Mouse (Mus musculus) forebrain, embryonic 10.5 days (tissue): ENCODE data around the gene Gfi1. TPM values are rescaled to one million over a fixed set of nuclear protein-coding genes. Genes with fewer than 3 reads are reported as not detected.
A peak's percentile ranks its signal among the peaks of the same experiment; 100 is the strongest.

Experiments
- DNase-seq: peaks from one replicate; pipeline ENCODE4 v3.0.0-alpha.2; 2017; ENCODE audit warnings: low spot score; ENCODE audit errors: extremely low spot score
- H3K27ac ChIP-seq: fragments of 300-500 bp; sonication (generic); 2 replicates; pipeline ENCODE4 v1.5.1; 2016; ENCODE audit warnings: mild to moderate bottlenecking
- H3K27me3 ChIP-seq: fragments of 300-500 bp; sonication (generic); 2 replicates; pipeline ENCODE4 v1.6.1; 2016; ENCODE audit warnings: mild to moderate bottlenecking; ENCODE audit not compliant: poor library complexity, severe bottlenecking
- H3K36me3 ChIP-seq: fragments of 300-500 bp; sonication (generic); replicated peaks from 2 replicates; pipeline ENCODE4 v1.6.1; 2016; ENCODE audit warnings: mild to moderate bottlenecking, moderate library complexity
- H3K4me1 ChIP-seq: fragments of 300-500 bp; sonication (generic); 2 replicates; pipeline ENCODE4 v1.6.1; 2016
- H3K4me3 ChIP-seq: fragments of 300-500 bp; sonication (generic); 2 replicates; pipeline ENCODE4 v1.5.1; 2016; ENCODE audit warnings: mild to moderate bottlenecking, moderate library complexity
- H3K9me3 ChIP-seq: fragments of 300-500 bp; sonication (generic); 2 replicates; pipeline ENCODE4 v1.6.1; 2016; ENCODE audit warnings: mild to moderate bottlenecking, moderate library complexity
- WGBS: fragments of 180-500 bp; shearing (Covaris S2); methylation state at CpG from one replicate; pipeline ENCODE4 v1.1.7; 2016; 5-methylcytosine and 5-hydroxymethylcytosine counted together
- polyA plus RNA-seq: library from polyadenylated mRNA; unstranded; fragments of >200 nt; fragmentation: Nextera tagmentation; extraction: Ambion mirVana; gene quantifications from 2 replicates; pipeline ENCODE4 v1.2.1, GENCODE M21; 2016

The Gfi1 gene
- polyA plus RNA-seq = not detected in 2 replicates

GRCm38 (mm10) chr5:107725435-107726261, at the start of gene Gfi1:
Gene Gfi1 (minus strand): TSS chr5:107726036.
- Histone ChIP-seq H3K27ac (no peak within 1 kb of the TSS), H3K4me3 (peak within 1 kb of the TSS; percentile 41), H3K36me3 (no peaks in the 10 kb centered on the region), H3K27me3 (peaks cover 100% of the 10 kb centered on the region), H3K4me1 (peaks cover 55% of the 10 kb centered on the region), H3K9me3 (no peaks in the 10 kb centered on the region)
- WGBS = under 1% methylated on average over 41 of the region's 41 CpGs
- peak; percentile 43 for DNase-seq

DNA sequence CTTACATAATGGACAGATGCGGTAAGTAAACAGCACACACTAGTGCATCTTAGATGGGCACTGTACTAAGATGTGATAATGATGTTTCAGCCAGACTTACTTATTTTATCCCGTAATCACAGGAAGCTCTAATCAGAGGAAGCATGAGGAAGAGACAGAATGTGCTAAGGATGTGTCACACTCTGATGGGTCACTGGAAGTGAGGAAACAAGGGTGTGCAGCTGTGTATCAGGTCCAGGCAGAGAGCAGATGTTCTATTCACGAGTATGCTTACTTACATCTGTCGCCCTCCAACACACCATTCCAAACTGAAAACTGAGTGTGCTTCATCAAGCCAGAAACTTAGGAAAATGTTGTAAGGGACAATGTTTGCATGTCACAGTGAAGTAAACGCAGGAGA, 46.2 kb upstream of the Gfi1 start:
- Histone ChIP-seq H3K4me3 (no peak overlapping the region), H3K4me1 (no peaks in the 10 kb centered on the region), H3K9me3 (peaks cover 8% of the 10 kb centered on the region), H3K36me3 (peaks cover 12% of the 10 kb centered on the region), H3K27ac (no peak overlapping the region), H3K27me3 (no peaks in the 10 kb centered on the region)
- WGBS = 93% methylated on average over 5 of the region's 5 CpGs
- DNase-seq = no peak

GRCm38 (mm10) chr5:107768224-107768623, 42.4 kb upstream of the Gfi1 start:
- Histone ChIP-seq H3K4me3 (no peak overlapping the region), H3K9me3 (peaks cover 9% of the 10 kb centered on the region), H3K36me3 (peaks cover 17% of the 10 kb centered on the region), H3K27me3 (no peaks in the 10 kb centered on the region), H3K4me1 (no peaks in the 10 kb centered on the region), H3K27ac (no peak overlapping the region)
- 93% methylated on average over 1 of the region's 1 CpGs for WGBS
- DNase-seq = no peak

- no peak for DNase-seq
- Histone ChIP-seq H3K4me3 (no peak overlapping the region), H3K9me3 (peaks cover 9% of the 10 kb centered on the region), H3K36me3 (peaks cover 17% of the 10 kb centered on the region), H3K27ac (no peak overlapping the region), H3K27me3 (no peaks in the 10 kb centered on the region), H3K4me1 (no peaks in the 10 kb centered on the region)
- 93% methylated on average over 4 of the region's 4 CpGs for WGBS
Measured at GRCm38 (mm10) chr5:107765946-107766345, 40.1 kb upstream of the Gfi1 start.

GRCm38 (mm10) chr5:107764486-107764885, 38.6 kb upstream of the Gfi1 start:
- H3K4me3 ChIP-seq = no peak overlapping the region
- peaks cover 20% of the 10 kb centered on the region for H3K36me3 ChIP-seq
- no peaks in the 10 kb centered on the region for H3K4me1 ChIP-seq
- no peak for DNase-seq
- no peaks in the 10 kb centered on the region for H3K27me3 ChIP-seq
- WGBS = 74% methylated on average over 1 of the region's 1 CpGs
- peaks cover 9% of the 10 kb centered on the region for H3K9me3 ChIP-seq
- no peak overlapping the region for H3K27ac ChIP-seq

GRCm38 (mm10) chr5:107763674-107764073, 37.8 kb upstream of the Gfi1 start:
- H3K4me3 ChIP-seq = no peak overlapping the region
- peaks cover 20% of the 10 kb centered on the region for H3K36me3 ChIP-seq
- DNase-seq = no peak
- H3K4me1 ChIP-seq = no peaks in the 10 kb centered on the region
- H3K27ac ChIP-seq = no peak overlapping the region
- peaks cover 9% of the 10 kb centered on the region for H3K9me3 ChIP-seq
- H3K27me3 ChIP-seq = no peaks in the 10 kb centered on the region

GRCm38 (mm10) chr5:107759121-107759520, 33.3 kb upstream of the Gfi1 start:
- H3K4me3 ChIP-seq = no peak overlapping the region
- H3K27ac ChIP-seq = no peak overlapping the region
- peaks cover 8% of the 10 kb centered on the region; the same call in 1 of the 2 replicates for H3K36me3 ChIP-seq
- H3K4me1 ChIP-seq = no peaks in the 10 kb centered on the region
- WGBS = 76% methylated on average over 5 of the region's 5 CpGs
- H3K27me3 ChIP-seq = no peaks in the 10 kb centered on the region
- no peaks in the 10 kb centered on the region for H3K9me3 ChIP-seq
- DNase-seq = no peak

GRCm38 (mm10) chr5:107756072-107756471, 30.2 kb upstream of the Gfi1 start:
- Histone ChIP-seq H3K27ac (no peak overlapping the region), H3K9me3 (no peaks in the 10 kb centered on the region), H3K27me3 (no peaks in the 10 kb centered on the region), H3K4me3 (no peak overlapping the region), H3K36me3 (peaks cover 11% of the 10 kb centered on the region), H3K4me1 (no peaks in the 10 kb centered on the region)
- WGBS = 85% methylated on average over 2 of the region's 2 CpGs
- DNase-seq = no peak

DNA sequence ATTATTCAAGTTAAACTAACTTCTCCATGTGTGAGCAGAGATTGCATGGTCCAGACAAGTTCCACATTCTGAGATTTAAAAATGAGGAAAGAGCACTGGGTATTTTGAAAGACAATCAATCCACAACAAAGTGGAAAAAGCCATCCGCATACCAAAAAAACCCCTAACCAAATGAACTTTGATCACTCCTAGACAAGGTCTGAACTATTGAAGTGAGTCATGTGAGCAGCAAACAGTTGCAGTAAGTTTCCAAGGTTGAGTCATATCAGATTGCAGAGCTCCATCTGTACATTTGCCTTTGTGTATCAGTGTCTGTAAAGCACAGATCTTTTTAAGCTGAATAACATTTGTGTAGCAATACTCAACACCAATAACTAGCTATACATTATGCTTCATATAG, 28.9 kb upstream of the Gfi1 start:
- no peak overlapping the region for H3K27ac ChIP-seq
- DNase-seq = no peak
- peaks cover 8% of the 10 kb centered on the region for H3K4me1 ChIP-seq
- H3K36me3 ChIP-seq = peaks cover 9% of the 10 kb centered on the region
- no peaks in the 10 kb centered on the region for H3K9me3 ChIP-seq
- WGBS = 91% methylated on average over 1 of the region's 1 CpGs
- H3K27me3 ChIP-seq = no peaks in the 10 kb centered on the region
- no peak overlapping the region for H3K4me3 ChIP-seq

GRCm38 (mm10) chr5:107753656-107754055, 27.8 kb upstream of the Gfi1 start:
- Histone ChIP-seq H3K36me3 (peaks cover 7% of the 10 kb centered on the region; the same call in 1 of the 2 replicates), H3K4me3 (no peak overlapping the region), H3K27me3 (no peaks in the 10 kb centered on the region), H3K4me1 (peaks cover 8% of the 10 kb centered on the region), H3K27ac (no peak overlapping the region), H3K9me3 (no peaks in the 10 kb centered on the region)
- 95% methylated on average over 7 of the region's 7 CpGs for WGBS
- DNase-seq = no peak

DNA sequence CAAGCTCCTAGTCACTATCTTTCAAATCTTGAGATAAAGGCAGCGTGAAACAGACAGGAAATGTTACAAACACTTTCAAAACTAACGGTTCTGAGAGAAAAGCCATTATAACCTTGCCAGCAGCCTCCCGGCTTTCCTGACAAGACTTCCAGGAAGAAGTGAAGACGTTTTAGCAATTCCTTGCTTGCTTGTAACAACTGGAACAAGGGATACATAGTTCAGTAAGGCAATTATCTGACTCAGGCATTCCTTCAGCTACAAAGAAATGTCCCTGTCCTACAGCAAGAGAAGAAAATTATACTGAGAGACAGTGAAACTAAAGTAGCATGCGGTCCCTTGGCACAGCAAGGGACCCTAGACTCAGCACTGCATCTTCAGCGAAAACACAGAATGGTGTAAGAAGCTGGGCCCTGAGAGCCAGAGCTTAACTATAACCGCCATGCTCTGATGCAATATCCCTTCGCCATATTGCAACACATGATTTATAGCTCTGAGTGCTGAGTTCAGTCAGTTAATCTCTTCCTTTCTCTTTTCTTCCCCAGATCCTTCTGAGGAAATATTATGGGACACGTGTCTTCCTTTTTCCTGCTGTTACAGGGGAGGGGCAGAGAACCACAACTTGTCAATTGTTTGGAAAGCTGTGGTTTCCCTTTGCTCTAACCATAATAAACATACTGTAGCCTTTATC, 23.5 kb upstream of the Gfi1 start:
- no peak overlapping the region for H3K4me3 ChIP-seq
- DNase-seq = no peak
- WGBS = 84% methylated on average over 9 of the region's 9 CpGs
- peaks cover 5% of the 10 kb centered on the region; the same call in 1 of the 2 replicates for H3K36me3 ChIP-seq
- no peaks in the 10 kb centered on the region for H3K9me3 ChIP-seq
- H3K27ac ChIP-seq = no peak overlapping the region
- peaks cover 8% of the 10 kb centered on the region for H3K4me1 ChIP-seq
- H3K27me3 ChIP-seq = no peaks in the 10 kb centered on the region

GRCm38 (mm10) chr5:107739023-107739422, 13.2 kb upstream of the Gfi1 start:
- 90% methylated on average over 5 of the region's 5 CpGs for WGBS
- Histone ChIP-seq H3K4me1 (no peaks in the 10 kb centered on the region), H3K27ac (no peak overlapping the region), H3K36me3 (peaks cover 6% of the 10 kb centered on the region; the same call in 1 of the 2 replicates), H3K9me3 (no peaks in the 10 kb centered on the region), H3K4me3 (no peak overlapping the region), H3K27me3 (peaks cover 2% of the 10 kb centered on the region; the same call in 1 of the 2 replicates)
- no peak for DNase-seq

GRCm38 (mm10) chr5:107738296-107738695, 12.5 kb upstream of the Gfi1 start:
- Histone ChIP-seq H3K36me3 (peaks cover 6% of the 10 kb centered on the region; the same call in 1 of the 2 replicates), H3K4me3 (no peak overlapping the region), H3K4me1 (no peaks in the 10 kb centered on the region), H3K9me3 (no peaks in the 10 kb centered on the region), H3K27ac (no peak overlapping the region), H3K27me3 (peaks cover 5% of the 10 kb centered on the region; the same call in 1 of the 2 replicates)
- no peak for DNase-seq
- 80% methylated on average over 3 of the region's 3 CpGs for WGBS
